Mouse (Mus musculus) heart, postnatal 0 days (tissue): ENCODE results near the gene Cdon.

Experiments used
- CTCF ChIP-seq: IDR thresholded peaks from 2 replicates; pipeline ENCODE4 v1.5.1; 2016; ENCODE audit warnings: antibody characterized with exemption, control low read depth, low read depth
- EP300 ChIP-seq: IDR thresholded peaks from 2 replicates; pipeline ENCODE4 v1.6.1; 2016; ENCODE audit warnings: antibody characterized with exemption, low read depth

- peak; percentile 6; the same call in 1 of the 2 replicates for TF ChIP-seq CTCF
- TF ChIP-seq EP300: no peak
These were observed 15.7 kb upstream of the Cdon start for GRCm38 (mm10) chr9:35405038-35405905.
